ENCODE assay signal across 8 mouse cellular contexts in genomic region chr9:107887804-107888266, GRCm38 (mm10). TPM values are rescaled to one million over a fixed set of nuclear protein-coding genes. Genes with fewer than 3 reads are reported as not detected.
DNase-seq lines count a peak whose midpoint lies in the region; ATAC-seq and TF ChIP-seq lines count a peak whose summit lies in the region.

Mon1a (plus strand) TSS chr9:107888151.

- H3K9me3 ChIP-seq in erythroblast, embryonic 14.5 days (ENCODE audit: control insufficient read depth, low read length), result no peaks in the 10 kb centered on the region
- no peaks in the 10 kb centered on the region for H3K9me3 ChIP-seq in heart, embryonic 11.5 days (replicated peaks; ENCODE audit: control insufficient read depth, low read length)
- no peaks in the 10 kb centered on the region for H3K9me3 ChIP-seq in kidney, embryonic 16.5 days (ENCODE audit: low read length)

- H3K27ac ChIP-seq in heart, embryonic 11.5 days (ENCODE audit: low read depth, low read length), result 0 out of 2 replicates have a peak within 1 kb of the TSS, but pooled peaks have one; percentile 32
- peak within 1 kb of the TSS; percentile 70; the same call in 1 of the 2 replicates for H3K27ac ChIP-seq in kidney, embryonic 16.5 days (ENCODE audit: low read length)

- peak; percentile 53; the same call in 1 of the 2 replicates for TF ChIP-seq POLR2A in brain, embryonic 14.5 days (IDR thresholded peaks at IDR 0.05; ENCODE audit: borderline replicate concordance, extremely low read depth, insufficient read depth, insufficient read length, poor library complexity, severe bottlenecking)

- peak; percentile 93 for ATAC-seq in heart, embryonic 11.5 days (replicated peaks; ENCODE audit: insufficient number of reproducible peaks, low FRiP score, low TSS enrichment)
- peak; percentile 98 for ATAC-seq in kidney, embryonic 16.5 days (ENCODE audit: low FRiP score, low TSS enrichment)

- peaks cover 31% of the 10 kb centered on the region for H3K4me1 ChIP-seq in erythroblast, embryonic 14.5 days (ENCODE audit: control insufficient read depth)
- peaks cover 8% of the 10 kb centered on the region; the same call in 1 of the 2 replicates for H3K4me1 ChIP-seq in heart, embryonic 11.5 days (ENCODE audit: control insufficient read depth, insufficient read depth, low read length)
- peaks cover 6% of the 10 kb centered on the region for H3K4me1 ChIP-seq in kidney, embryonic 16.5 days (ENCODE audit: insufficient read depth, low read length)

- H3K4me2 ChIP-seq in heart, embryonic 11.5 days, result peak within 1 kb of the TSS; percentile 91
- H3K4me2 ChIP-seq in kidney, embryonic 16.5 days (replicated peaks; ENCODE audit: low read depth, low read length), result peak within 1 kb of the TSS; percentile 89

- DNase-seq in CD4-positive helper T cell, adult 2 months (ENCODE audit: low read depth, low spot score), result peak; percentile 95
- DNase-seq in brain, embryonic 14.5 days (ENCODE audit: low read depth), result peak; percentile 93
- peak; percentile 88 for DNase-seq in liver
- peak; percentile 34 to 55 for DNase-seq in monocyte, adult 2 months (ENCODE audit: low read depth in 1 of 2, low spot score in 2 of 2)
- DNase-seq in spleen, postnatal 14 days (ENCODE audit: low spot score in 2 of 2), result peak; percentile 63 to 71

- no peaks in the 10 kb centered on the region for H3K36me3 ChIP-seq in erythroblast, embryonic 14.5 days (ENCODE audit: control insufficient read depth)
- no peaks in the 10 kb centered on the region for H3K36me3 ChIP-seq in heart, embryonic 11.5 days (ENCODE audit: control insufficient read depth, insufficient read depth, low read length)
- H3K36me3 ChIP-seq in kidney, embryonic 16.5 days (ENCODE audit: insufficient read depth, low read length), result no peaks in the 10 kb centered on the region

- H3K4me3 ChIP-seq in erythroblast, embryonic 14.5 days (replicated peaks), result peak within 1 kb of the TSS; percentile 71
- peak within 1 kb of the TSS; percentile 79 for H3K4me3 ChIP-seq in heart, embryonic 11.5 days (ENCODE audit: low read depth, low read length)
- peak within 1 kb of the TSS; percentile 85 for H3K4me3 ChIP-seq in kidney, embryonic 16.5 days (ENCODE audit: low read length)

- peak within 1 kb of the TSS; percentile 84 for H3K9ac ChIP-seq in heart, embryonic 11.5 days (ENCODE audit: low read depth, low read length)
- peak within 1 kb of the TSS; percentile 85 for H3K9ac ChIP-seq in kidney, embryonic 16.5 days (replicated peaks; ENCODE audit: low read length)

- peaks cover 15% of the 10 kb centered on the region for H3K27me3 ChIP-seq in erythroblast, embryonic 14.5 days (ENCODE audit: control insufficient read depth)
- H3K27me3 ChIP-seq in heart, embryonic 11.5 days (ENCODE audit: control insufficient read depth, insufficient read depth, low read length), result peaks cover 4% of the 10 kb centered on the region
- peaks cover 2% of the 10 kb centered on the region; the same call in 1 of the 2 replicates for H3K27me3 ChIP-seq in kidney, embryonic 16.5 days (ENCODE audit: insufficient read depth, low read length)

- TF ChIP-seq CTCF in brain, embryonic 14.5 days (IDR thresholded peaks at IDR 0.05; ENCODE audit: borderline replicate concordance, extremely low read depth, insufficient read depth, insufficient read length), result no peak

- WGBS in heart, embryonic 11.5 days (ENCODE audit: insufficient replicate concordance), result under 1% methylated on average over 28 of the region's 28 CpGs
- under 1% methylated on average over 28 of the region's 28 CpGs for WGBS in kidney, embryonic 16.5 days

RNA-seq across cellular contexts. Expression of gene Mon1a, which starts in this region (rescaled TPM):
- 31.5 and 37.2 TPM in 2 replicates for polyA plus RNA-seq in brain, embryonic 14.5 days (2012; rRNA removed)
- polyA plus RNA-seq in erythroblast, embryonic 14.5 days (2012), result 0.77 and 0.89 TPM in 2 replicates
- polyA plus RNA-seq in heart, embryonic 11.5 days (2014; fragmentation: Nextera tagmentation; extraction: Ambion mirVana), result 9.6 and 11.9 TPM in 2 replicates
- 12.9 and 13.6 TPM in 2 replicates for polyA plus RNA-seq in kidney, embryonic 16.5 days (2015; fragmentation: Nextera tagmentation; extraction: Ambion mirVana)

Comparison
In these comparisons a context has a peak if more than half of its experiments do, and no peak if none do; other contexts are left out.
1. Peak in every context shown above with its lines: DNase-seq, ATAC-seq, H3K4me3 ChIP-seq and H3K27ac ChIP-seq.
2. DNase-seq: peak in every context shown above with its lines; median percentile 95 in CD4-positive helper T cell, adult 2 months; 93 in brain, embryonic 14.5 days; 88 in liver; 67 in spleen, postnatal 14 days; 44 in monocyte, adult 2 months.